8 mouse cellular contexts compared by ENCODE assay signal in the genomic region with DNA sequence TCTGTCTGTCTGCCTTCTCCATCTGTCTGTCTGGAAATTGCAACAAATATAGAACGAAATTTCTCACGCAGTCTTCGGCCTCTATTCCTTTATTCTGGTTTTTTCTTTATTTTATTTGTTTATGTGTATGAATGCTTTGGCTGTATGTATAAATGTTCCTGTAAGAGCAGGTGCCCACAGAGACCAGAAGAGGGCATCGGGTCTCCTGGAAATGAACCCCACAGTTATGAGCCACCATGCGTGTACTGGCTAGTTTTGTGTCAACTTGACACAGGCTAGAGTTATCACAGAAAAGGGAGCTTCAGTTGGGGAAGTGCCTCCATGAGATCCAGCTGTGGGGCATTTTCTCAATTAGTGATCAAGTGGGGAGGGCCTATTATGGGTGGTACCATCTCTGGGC. TPM values are rescaled to one million over a fixed set of nuclear protein-coding genes. Genes with fewer than 3 reads are reported as not detected.
DNase-seq lines count a peak whose midpoint lies in the region; ATAC-seq and TF ChIP-seq lines count a peak whose summit lies in the region.

No protein-coding gene starts in this region.

- peak overlapping the region; percentile 60 for H3K9ac ChIP-seq in heart, embryonic 12.5 days
- H3K9ac ChIP-seq in hindbrain, embryonic 12.5 days = no peak overlapping the region
- no peak overlapping the region for H3K9ac ChIP-seq in midbrain, embryonic 13.5 days (replicated peaks)

- TF ChIP-seq CTCF in cortical plate, adult 2 months (IDR thresholded peaks at IDR 0.05; ENCODE audit: extremely low read depth, insufficient read depth, low read length) = no peak

- peak overlapping the region; percentile 44 for H3K4me2 ChIP-seq in heart, embryonic 12.5 days
- no peak overlapping the region for H3K4me2 ChIP-seq in hindbrain, embryonic 12.5 days (replicated peaks)
- H3K4me2 ChIP-seq in midbrain, embryonic 13.5 days (replicated peaks) = no peak overlapping the region

- intact Hi-C loops in heart, postnatal 14 days (cut with DNase I) = no loop called here

- no peak for DNase-seq in heart, postnatal 14 days
- no peak for DNase-seq in testis, postnatal 14 days (ENCODE audit: low spot score)
- no peak for DNase-seq in kidney, adult 8-10 months
- no peak for DNase-seq in kidney, postnatal 14 days

- peaks cover 68% of the 10 kb centered on the region for H3K4me1 ChIP-seq in heart, embryonic 12.5 days (replicated peaks)
- H3K4me1 ChIP-seq in cortical plate, adult 2 months (ENCODE audit: control insufficient read depth, insufficient read depth, low read length) = no peaks in the 10 kb centered on the region; the same call in none of the 2 replicates
- peaks cover 15% of the 10 kb centered on the region for H3K4me1 ChIP-seq in hindbrain, embryonic 12.5 days
- peaks cover 23% of the 10 kb centered on the region for H3K4me1 ChIP-seq in midbrain, embryonic 13.5 days (replicated peaks)

- no peak for ATAC-seq in heart, embryonic 12.5 days (ENCODE audit: insufficient number of reproducible peaks, low FRiP score)
- peak; percentile 9; the same call in 1 of the 2 replicates for ATAC-seq in hindbrain, embryonic 12.5 days (ENCODE audit: low FRiP score)
- no peak for ATAC-seq in midbrain, embryonic 13.5 days

- WGBS in heart, embryonic 12.5 days = 74% methylated on average over 5 of the region's 5 CpGs
- 61% methylated on average over 5 of the region's 5 CpGs for WGBS in hindbrain, embryonic 12.5 days
- 61% methylated on average over 5 of the region's 5 CpGs for WGBS in midbrain, embryonic 13.5 days

- no peaks in the 10 kb centered on the region for H3K9me3 ChIP-seq in heart, embryonic 12.5 days (replicated peaks)
- no peaks in the 10 kb centered on the region for H3K9me3 ChIP-seq in hindbrain, embryonic 12.5 days (replicated peaks)
- no peaks in the 10 kb centered on the region for H3K9me3 ChIP-seq in midbrain, embryonic 13.5 days

- no peaks in the 10 kb centered on the region for H3K36me3 ChIP-seq in heart, embryonic 12.5 days
- H3K36me3 ChIP-seq in hindbrain, embryonic 12.5 days = no peaks in the 10 kb centered on the region
- H3K36me3 ChIP-seq in midbrain, embryonic 13.5 days = no peaks in the 10 kb centered on the region

- H3K27ac ChIP-seq in heart, embryonic 12.5 days (ENCODE audit: poor library complexity, severe bottlenecking) = peak overlapping the region; percentile 98
- H3K27ac ChIP-seq in cortical plate, adult 2 months (ENCODE audit: insufficient read depth, low read length) = peak overlapping the region; percentile 36; the same call in 1 of the 2 replicates
- peak overlapping the region; percentile 83 for H3K27ac ChIP-seq in hindbrain, embryonic 12.5 days
- peak overlapping the region; percentile 86 for H3K27ac ChIP-seq in midbrain, embryonic 13.5 days

- TF ChIP-seq POLR2A in cortical plate, adult 2 months (IDR thresholded peaks at IDR 0.05; ENCODE audit: extremely low read depth, insufficient read depth, low read length) = no peak

- H3K4me3 ChIP-seq in heart, embryonic 12.5 days = no peak overlapping the region
- no peak overlapping the region for H3K4me3 ChIP-seq in cortical plate, adult 2 months (ENCODE audit: insufficient read depth, low read length)
- H3K4me3 ChIP-seq in hindbrain, embryonic 12.5 days = no peak overlapping the region
- no peak overlapping the region for H3K4me3 ChIP-seq in midbrain, embryonic 13.5 days (replicated peaks)

- H3K27me3 ChIP-seq in heart, embryonic 12.5 days (replicated peaks) = no peaks in the 10 kb centered on the region
- no peaks in the 10 kb centered on the region for H3K27me3 ChIP-seq in hindbrain, embryonic 12.5 days
- H3K27me3 ChIP-seq in midbrain, embryonic 13.5 days = peaks cover 12% of the 10 kb centered on the region; the same call in 1 of the 2 replicates

RNA-seq across cellular contexts. Expression of a gene that starts 11.9 kb away (rescaled TPM):
- 61.9 and 64.4 TPM in 2 replicates for polyA plus RNA-seq in heart, embryonic 12.5 days (2016; fragmentation: Nextera tagmentation; extraction: Ambion mirVana)
- 10 to 100 TPM; 22.2 to 22.7 TPM for total RNA-seq in heart, postnatal 14 days (2021)
- 48.4 and 48.7 TPM in 2 replicates for polyA plus RNA-seq in cortical plate, adult 2 months (2012; rRNA removed)
- polyA plus RNA-seq in hindbrain, embryonic 12.5 days (2016; fragmentation: Nextera tagmentation; extraction: Ambion mirVana) = 70.8 and 78.6 TPM in 2 replicates
- polyA plus RNA-seq in midbrain, embryonic 13.5 days (2015; fragmentation: Nextera tagmentation; extraction: Ambion mirVana) = 71.5 and 79.3 TPM in 2 replicates

RNA-seq across cellular contexts. Expression of a gene that starts 51.6 kb away (rescaled TPM):
- 1.6 and 1.7 TPM in 2 replicates for polyA plus RNA-seq in heart, embryonic 12.5 days (2016; fragmentation: Nextera tagmentation; extraction: Ambion mirVana)
- 1 to 10 TPM; 7.8 to 9.9 TPM for total RNA-seq in heart, postnatal 14 days (2021)
- polyA plus RNA-seq in cortical plate, adult 2 months (2012; rRNA removed) = 35.5 and 37.8 TPM in 2 replicates
- polyA plus RNA-seq in hindbrain, embryonic 12.5 days (2016; fragmentation: Nextera tagmentation; extraction: Ambion mirVana) = 3.7 and 3.8 TPM in 2 replicates
- polyA plus RNA-seq in midbrain, embryonic 13.5 days (2015; fragmentation: Nextera tagmentation; extraction: Ambion mirVana) = 4.7 and 4.9 TPM in 2 replicates

Comparison
In these comparisons a context has a peak if more than half of its experiments do, and no peak if none do; other contexts are left out.
1. H3K27ac ChIP-seq: peak in every context shown above with its lines; median percentile 98 in heart, embryonic 12.5 days; 86 in midbrain, embryonic 13.5 days; 83 in hindbrain, embryonic 12.5 days; 36 in cortical plate, adult 2 months.